Mouse (Mus musculus): ENCODE results near the gene Olfr1487. TPM values are rescaled to one million over a fixed set of nuclear protein-coding genes. Genes with fewer than 3 reads are reported as not detected.
"Not testable (repeated sequence)": the region's sequence is repeated elsewhere in the genome, so short reads cannot be mapped to it uniquely, and the experiment has no call there.

Olfr1487 gene
- total RNA-seq (2021) = not detected
- long read RNA-seq, experiment 1 = 0 reads
- long read RNA-seq, experiment 2 = 0 reads

DNA sequence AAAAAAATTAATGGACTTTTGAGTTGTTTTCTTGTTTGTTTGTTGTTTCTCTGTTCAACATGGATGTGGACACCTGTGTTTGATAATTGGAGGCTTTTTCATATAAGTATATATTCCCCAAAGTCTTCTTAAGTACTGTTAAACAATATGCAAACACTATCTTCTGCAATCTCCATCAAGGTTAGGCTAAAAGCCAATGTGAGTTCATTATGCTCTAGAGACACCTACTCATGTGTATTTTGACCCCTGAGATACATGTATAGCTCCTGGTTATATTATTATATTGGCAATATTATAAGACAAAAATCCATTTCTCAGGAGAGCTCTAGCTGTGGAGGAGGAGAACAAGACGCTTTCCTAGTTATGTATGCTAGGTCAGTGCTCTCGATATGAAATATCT is at the start of gene Olfr1487:
TSS of gene Olfr1487 (plus strand) at position 301 of the 400 bp plus-strand sequence.
- not testable (repeated sequence) for DNase-seq (ENCODE audit: low spot score)

DNA sequence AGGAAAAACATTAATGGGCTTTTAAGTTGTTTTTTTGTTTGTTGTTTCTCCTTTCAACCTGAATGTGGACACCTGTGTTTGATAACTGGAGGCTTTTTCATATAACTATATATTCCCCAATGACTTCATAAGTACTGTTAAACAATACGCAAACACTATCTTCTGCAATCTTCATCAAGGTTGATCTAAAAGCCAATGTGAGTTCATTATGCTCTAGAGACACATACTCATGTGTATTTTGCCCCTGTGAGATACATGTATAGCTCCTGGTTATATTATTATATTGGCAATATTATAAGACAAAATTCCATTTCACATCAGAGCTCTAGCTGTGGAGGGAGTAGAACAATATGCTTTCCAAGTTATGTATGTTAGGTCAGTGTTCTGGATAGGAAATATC is 34.0 kb upstream of the Olfr1487 start, which contains the start of gene Olfr1484:
TSS of gene Olfr1484 (plus strand) at position 301 of the 400 bp plus-strand sequence.
- no peak for DNase-seq (ENCODE audit: low spot score)

DNA sequence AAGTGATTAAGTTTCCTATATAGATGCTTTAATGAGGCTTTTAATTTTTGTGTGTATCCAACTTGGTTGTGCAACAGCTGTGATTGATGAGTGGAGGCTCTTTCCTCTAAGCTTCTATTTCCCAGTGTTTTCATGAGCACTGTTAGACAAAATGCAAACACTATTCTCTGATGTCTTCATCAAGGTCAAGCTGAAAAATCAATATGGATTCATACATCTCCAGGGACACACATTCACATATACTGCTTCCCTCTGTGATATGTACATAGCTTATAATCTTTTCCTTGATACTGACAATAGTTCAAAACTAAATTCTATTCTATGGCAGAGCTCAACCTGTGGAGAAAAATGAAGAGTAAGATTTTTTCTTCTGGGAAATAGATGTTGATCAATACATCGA is 14.1 kb downstream of the Olfr1487 start, which contains the start of gene Olfr1489:
TSS of gene Olfr1489 (plus strand) at position 301 of the 400 bp plus-strand sequence.
- no peak for DNase-seq (ENCODE audit: low spot score)

DNA sequence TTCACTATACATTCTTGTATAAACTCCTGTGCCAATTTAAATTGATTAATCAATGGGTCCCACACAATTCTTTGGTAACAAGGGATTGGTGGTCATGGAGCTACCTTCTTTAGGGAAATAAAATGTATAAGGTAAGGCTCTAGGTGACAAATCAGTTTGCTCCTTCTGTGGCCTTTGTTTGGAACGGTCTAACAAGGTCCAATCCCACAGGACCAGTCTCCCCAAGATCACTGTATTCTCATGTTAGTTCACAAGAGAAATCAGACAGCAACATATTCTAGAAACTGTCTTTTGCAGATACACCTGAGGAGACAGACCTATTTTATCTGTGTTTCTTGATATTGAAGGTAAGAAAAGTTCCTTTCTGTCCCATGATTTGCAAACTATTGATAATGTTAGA is 33.6 kb downstream of the Olfr1487 start, which contains the start of gene Olfr1490:
TSS of gene Olfr1490 (plus strand) at position 301 of the 400 bp plus-strand sequence.
- DNase-seq (ENCODE audit: low spot score) = no peak

Small RNA genes lying within 50 kb of the gene (microRNA-seq; reads per million reads assigned to microRNA genes)
- gene Gm22323 = not detected
- not detected for gene Gm23931

Other genes with a start within 250 kb of the Olfr1487 start
- not detected for gene Olfr1469, start 209.5 kb upstream of the Olfr1487 start, total RNA-seq (2021)
- gene Olfr1471, start 174.0 kb upstream of the Olfr1487 start, total RNA-seq (2021) = not detected
- gene Olfr1472, start 161.3 kb upstream of the Olfr1487 start, total RNA-seq (2021) = not detected
- gene Olfr1474, start 147.8 kb upstream of the Olfr1487 start, total RNA-seq (2021) = not detected
- gene Olfr1475, start 137.2 kb upstream of the Olfr1487 start, total RNA-seq (2021) = not detected
- not detected for gene Olfr1477, start 116.8 kb upstream of the Olfr1487 start, total RNA-seq (2021)
- gene Olfr1480, start 89.5 kb upstream of the Olfr1487 start, total RNA-seq (2021) = not detected
- not detected for gene Olfr1484, start 33.9 kb upstream of the Olfr1487 start, total RNA-seq (2021)
- gene Olfr1489, start 14.2 kb downstream of the Olfr1487 start, total RNA-seq (2021) = not detected
- not detected for gene Olfr1490, start 33.7 kb downstream of the Olfr1487 start, total RNA-seq (2021)
- not detected for gene Olfr1491, start 79.9 kb downstream of the Olfr1487 start, total RNA-seq (2021)
- not detected for gene Olfr1493-ps1, start 105.9 kb downstream of the Olfr1487 start, total RNA-seq (2021)
- not detected for gene Olfr1494, start 122.4 kb downstream of the Olfr1487 start, total RNA-seq (2021)
- not detected for gene Olfr1495, start 147.2 kb downstream of the Olfr1487 start, total RNA-seq (2021)
- not detected for gene Olfr1496, start 160.5 kb downstream of the Olfr1487 start, total RNA-seq (2021)
- gene Olfr1497, start 180.8 kb downstream of the Olfr1487 start, total RNA-seq (2021) = not detected
- gene Olfr1499, start 202.1 kb downstream of the Olfr1487 start, total RNA-seq (2021) = not detected
- gene Olfr1500, start 213.1 kb downstream of the Olfr1487 start, total RNA-seq (2021) = not detected
- not detected for gene Olfr1501, start 233.3 kb downstream of the Olfr1487 start, total RNA-seq (2021)
- not detected for gene Olfr1502, start 244.4 kb downstream of the Olfr1487 start, total RNA-seq (2021)

Measured in gastrocnemius, adult 18-20 months (tissue).